Mouse (Mus musculus) layer of hippocampus, adult 9-11 months (tissue): ENCODE data around the gene Tsacc.

Source experiments
- DNase-seq: peaks from one replicate; pipeline ENCODE4 v3.0.0; 2022

The Tsacc gene

GRCm38 (mm10) chr3:88237161-88237555 lies 59.6 kb downstream of the Tsacc start:
- no peak for DNase-seq

DNA sequence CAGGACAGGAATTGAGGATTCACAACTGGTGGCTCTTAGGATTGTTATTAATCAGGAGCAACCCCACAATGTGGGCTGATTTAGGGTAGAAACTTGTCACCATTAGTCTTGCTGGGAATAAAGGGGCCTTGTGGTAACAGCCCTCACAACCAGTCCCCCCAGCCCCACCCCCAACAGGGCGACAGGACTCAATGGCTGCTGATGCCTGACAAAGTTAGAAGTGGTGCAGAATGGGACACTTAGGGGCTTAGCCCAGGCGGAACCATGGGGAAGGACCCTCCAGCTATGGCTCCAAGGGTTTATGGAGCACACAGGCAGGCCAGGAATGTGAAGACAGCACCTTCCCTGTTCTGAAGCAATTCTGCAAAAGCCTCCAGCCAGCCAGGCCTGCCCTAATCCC lies 61.2 kb downstream of the Tsacc start:
- no peak for DNase-seq

- DNase-seq, result peak; percentile 12
Measured at GRCm38 (mm10) chr3:88235216-88235615, 61.6 kb downstream of the Tsacc start.

GRCm38 (mm10) chr3:88234041-88234440 lies 62.8 kb downstream of the Tsacc start:
- no peak for DNase-seq

GRCm38 (mm10) chr3:88232851-88233649 lies 63.7 kb downstream of the Tsacc start:
- DNase-seq, result peak; percentile 3
